Mouse (Mus musculus) heart, postnatal 10 days (tissue): ENCODE data around the gene Lrrc40. TPM values are rescaled to one million over a fixed set of nuclear protein-coding genes. Genes with fewer than 3 reads are reported as not detected.
"Not testable (repeated sequence)": the region's sequence is repeated elsewhere in the genome, so short reads cannot be mapped to it uniquely, and the experiment has no call there.

Experiments
- DNase-seq, 2 experiments: peaks; one replicate each; pipeline ENCODE4 v3.0.0; 2021
- intact Hi-C: fragments of 180-260 bp; cut with DNase I; formaldehyde crosslinking; loops from one replicate; pipeline ENCODE4 v1.15.1; 2025
- total RNA-seq, 2 experiments: library from RNA; stranded (reverse); gene quantifications; 2 replicates each; pipeline ENCODE4 v1.2.3; 2021

Gene Lrrc40
- total RNA-seq, 2 experiments from 2014 or later, result 19.8 to 20.4 TPM

GRCm38 (mm10) chr3:158077380-158077772 is 40.9 kb downstream of the Lrrc40 start:
- intact Hi-C loops, result loop anchor here (5.0 to 10.0 kb wide), 2 partner anchors 155 to 513 kb away; partner anchors contain the start of gene Ptger3
- DNase-seq, result no peak

DNA sequence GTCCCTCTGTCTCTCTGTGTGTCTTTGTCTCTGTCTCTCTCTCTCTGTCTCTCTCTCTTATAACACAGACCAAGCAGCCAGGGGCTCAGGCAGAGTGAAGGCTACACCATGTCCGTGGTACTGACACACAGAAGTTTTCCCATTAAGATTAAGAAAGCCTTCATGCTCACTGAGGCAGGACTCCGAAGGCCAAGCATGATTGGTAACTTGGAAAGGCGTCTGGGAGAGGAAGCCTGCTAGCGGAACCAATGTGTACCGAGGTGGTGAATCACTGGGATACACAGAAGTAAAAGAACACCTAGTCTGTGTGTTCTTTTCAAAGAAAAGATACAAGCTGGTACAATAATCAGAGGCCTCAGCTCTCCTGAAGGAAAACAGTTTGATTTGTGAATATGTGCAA is 41.4 kb downstream of the Lrrc40 start:
- no peak for DNase-seq
- intact Hi-C loops, result loop anchor here (5.0 to 10.0 kb wide), 2 partner anchors 156 to 513 kb away; partner anchors contain the start of gene Ptger3

GRCm38 (mm10) chr3:158091601-158092000 is 55.1 kb downstream of the Lrrc40 start:
- no peak for DNase-seq
- intact Hi-C loops, result no loop called here

GRCm38 (mm10) chr3:158093919-158094318 is 57.5 kb downstream of the Lrrc40 start:
- intact Hi-C loops, result no loop called here
- no peak for DNase-seq

GRCm38 (mm10) chr3:158102043-158102442 is 65.6 kb downstream of the Lrrc40 start:
- DNase-seq, intact Hi-C loops: not testable (repeated sequence)

GRCm38 (mm10) chr3:158102530-158102929 is 66.1 kb downstream of the Lrrc40 start:
- DNase-seq, intact Hi-C loops: not testable (repeated sequence)

DNA sequence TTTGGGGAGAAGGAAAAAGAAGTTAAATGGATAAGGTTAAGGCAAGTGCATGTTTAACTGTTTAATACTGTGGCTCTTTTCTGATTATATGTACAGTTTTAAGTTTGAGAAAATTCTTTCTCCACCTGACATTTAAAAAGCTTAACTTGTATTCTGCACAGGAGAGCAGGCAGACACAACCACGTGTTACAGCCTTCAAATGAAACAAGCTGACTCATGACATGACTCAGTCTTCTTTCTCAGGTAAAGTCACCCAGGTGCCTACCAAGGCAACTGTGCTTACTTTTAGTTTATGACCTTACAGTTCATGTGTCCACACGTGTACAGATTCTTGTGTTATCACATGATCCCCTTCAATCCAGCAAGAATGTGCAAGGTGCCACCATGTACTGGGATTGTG is 67.0 kb downstream of the Lrrc40 start:
- DNase-seq, result no peak
- intact Hi-C loops, result no loop called here

GRCm38 (mm10) chr3:158105260-158105659 is 68.8 kb downstream of the Lrrc40 start:
- intact Hi-C loops, result no loop called here
- DNase-seq, result no peak

Other genes with a start within 250 kb of the Lrrc40 start
- gene Cth, start 111.6 kb upstream of the Lrrc40 start, total RNA-seq, result under 1 TPM in 1 of 2 experiments, not detected in 1; 0.17 TPM
- gene Ankrd13c, start 89.4 kb upstream of the Lrrc40 start, total RNA-seq, result 10 to 100 TPM; 37.4 to 37.8 TPM
- 10 to 100 TPM; 68.8 to 77.7 TPM for gene Srsf11, start within 50 bp of the Lrrc40 start, total RNA-seq